Mouse (Mus musculus) MEL (cell line): Measurements from ENCODE around the gene Cdkn2aipnl.

Experiments
- BHLHE40 ChIP-seq: IDR thresholded peaks from 2 replicates; pipeline ENCODE4 v1.6.1; 2012; ENCODE audit warnings: low read depth, mild to moderate bottlenecking, inconsistent platforms, low read length, improper control_type of control experiment, borderline replicate concordance
- POLR2AphosphoS5 ChIP-seq: IDR thresholded peaks from 2 replicates; pipeline ENCODE4 v1.6.1; 2012; ENCODE audit warnings: low read depth, borderline replicate concordance, mild to moderate bottlenecking, inconsistent platforms, low read length, moderate library complexity, mixed read lengths

GRCm38 (mm10) chr11:51942602-51943499, 24.6 kb upstream of the Cdkn2aipnl start:
- TF ChIP-seq BHLHE40 (no peak), POLR2AphosphoS5 (no peak)
